Mouse (Mus musculus) urinary bladder, postnatal 36 days (tissue): Measurements from ENCODE around the gene Kif23.

ENCODE experiments used
- DNase-seq, 2 experiments: peaks; one replicate each; pipeline ENCODE4 v3.0.0; 2022; ENCODE audit warnings: low spot score in 2 of 2, mixed read lengths in 1 of 2

Kif23 gene

DNA sequence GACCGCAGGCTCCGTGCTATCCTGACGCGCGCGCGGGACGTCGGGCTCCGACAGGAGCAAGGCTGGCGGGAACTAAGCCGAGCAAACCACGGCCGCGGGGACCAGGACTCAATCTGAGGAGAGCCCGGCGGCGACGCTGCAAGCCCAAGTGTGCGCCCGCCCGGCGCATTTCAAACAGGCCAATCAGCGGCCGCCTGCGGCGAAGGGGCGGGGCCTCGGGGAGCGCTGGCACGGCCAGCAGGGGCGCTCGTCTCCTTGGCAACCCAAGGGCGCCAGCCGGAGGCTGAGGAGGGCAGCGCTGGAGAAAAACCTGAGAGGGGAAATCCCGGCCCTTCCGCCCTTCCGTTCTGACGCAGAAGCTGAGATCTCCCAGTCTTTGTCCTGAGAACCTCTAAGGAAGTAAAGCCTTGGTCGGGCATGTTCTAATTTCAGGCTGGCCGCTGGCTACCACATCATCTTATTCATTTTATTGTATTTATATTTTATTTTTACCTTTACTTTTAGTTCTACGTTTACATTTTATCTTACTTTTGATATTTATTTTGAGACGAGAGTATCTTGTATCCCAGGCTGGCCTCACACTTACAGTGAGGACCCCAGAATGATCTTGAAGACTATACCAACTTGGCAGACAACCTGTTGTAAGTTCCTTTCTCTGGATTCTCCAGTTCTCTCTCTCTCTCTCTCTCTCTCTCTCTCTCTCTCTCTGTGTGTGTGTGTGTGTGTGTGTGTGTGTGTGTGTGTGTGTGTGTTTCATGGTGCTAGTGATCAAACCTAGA lies at the start of gene Kif23:
Kif23 (minus strand) TSS at position 152 of the 779 bp plus-strand sequence.
- DNase-seq = peak; percentile 95 to 96

DNA sequence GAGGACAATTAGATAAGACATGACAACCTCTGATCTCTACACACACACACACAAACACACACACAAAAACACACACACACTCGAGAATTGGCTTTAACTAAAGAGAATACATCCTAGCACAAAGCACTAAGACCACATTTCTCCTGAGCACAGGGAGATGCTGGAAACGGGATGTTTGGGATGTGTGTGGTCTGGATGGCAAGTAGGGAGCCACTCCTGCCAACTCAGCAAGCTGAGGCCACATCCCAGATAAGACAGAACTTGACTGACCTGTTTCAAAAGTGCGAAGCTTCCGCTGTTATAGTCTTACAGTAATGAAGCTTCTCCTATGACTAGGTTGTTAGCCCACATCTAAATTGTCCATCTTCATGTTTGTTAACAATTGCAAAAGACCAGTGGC lies 44.6 kb upstream of the Kif23 start:
- DNase-seq = no peak

DNA sequence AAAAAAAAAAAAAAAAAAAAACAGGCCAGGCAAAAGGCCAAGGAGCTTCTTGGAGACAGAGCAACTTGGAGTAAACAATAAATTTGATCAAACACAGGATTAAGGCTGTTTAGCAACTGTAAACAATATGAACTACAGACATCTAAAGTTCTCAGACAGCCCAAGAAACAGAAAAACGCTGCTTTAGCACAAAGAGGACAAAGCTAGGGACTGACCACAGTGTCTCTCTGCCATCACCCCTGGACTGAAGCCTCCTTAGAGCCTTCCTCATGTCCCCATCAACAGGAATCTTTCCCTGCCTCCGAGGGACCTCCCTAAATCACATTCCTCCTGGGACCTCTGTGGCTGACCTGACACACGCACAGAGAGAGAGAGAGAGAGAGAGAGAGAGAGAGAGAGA lies 44.2 kb upstream of the Kif23 start:
- no peak for DNase-seq

DNA sequence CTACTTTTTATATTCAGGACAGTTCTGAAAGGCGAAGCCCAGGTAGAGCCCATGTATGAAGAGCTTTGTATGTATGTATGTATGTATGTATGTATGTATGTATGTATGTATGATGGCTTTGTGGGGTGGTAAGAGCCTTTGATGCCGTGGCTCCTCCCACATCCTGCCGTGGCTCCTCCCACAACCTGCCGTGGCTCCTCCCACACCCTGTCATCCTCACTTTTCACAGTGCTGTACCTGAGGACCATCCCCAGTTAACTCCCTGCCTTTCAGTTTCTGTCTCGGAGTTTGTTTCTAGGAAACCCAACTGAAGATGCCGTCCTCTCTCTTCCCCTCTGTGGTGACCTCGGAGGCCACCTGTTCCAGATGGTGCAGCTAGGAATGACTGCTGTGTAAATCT lies 39.5 kb upstream of the Kif23 start:
- no peak for DNase-seq

DNA sequence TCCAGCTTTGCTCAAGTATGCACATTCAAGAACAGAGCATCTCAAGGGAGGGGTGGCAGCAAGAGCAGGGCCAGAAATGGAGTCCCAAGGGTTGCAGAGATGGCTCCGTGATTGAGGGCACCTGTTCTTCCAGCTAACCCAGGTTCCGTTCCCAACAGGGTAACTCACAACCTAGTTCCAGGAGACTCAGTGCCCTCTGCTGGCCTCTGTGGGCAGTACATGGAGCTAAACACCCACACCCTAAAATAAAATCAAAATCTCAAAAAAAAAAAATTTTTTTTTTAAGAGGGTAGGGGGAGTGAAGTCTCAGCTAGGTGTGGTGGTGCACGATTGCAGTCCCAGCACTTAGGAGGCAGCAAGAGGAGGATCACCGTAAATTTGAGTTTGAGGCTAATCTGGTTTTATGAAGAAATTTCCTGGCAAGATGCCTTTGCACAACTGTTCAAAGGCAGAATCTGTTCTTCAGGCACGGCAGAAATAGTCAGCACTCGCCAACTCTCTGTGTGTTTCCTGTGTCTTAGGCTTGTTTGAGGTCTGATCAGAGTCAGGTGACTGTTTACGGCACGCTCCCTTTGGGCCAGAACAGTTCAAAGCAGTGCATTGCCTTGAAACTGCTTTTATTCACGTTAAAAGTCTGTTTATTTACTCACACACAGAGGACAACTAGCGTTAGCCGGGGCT lies 38.7 kb upstream of the Kif23 start:
- peak in 1 of 2 experiments; percentile 63 for DNase-seq

DNA sequence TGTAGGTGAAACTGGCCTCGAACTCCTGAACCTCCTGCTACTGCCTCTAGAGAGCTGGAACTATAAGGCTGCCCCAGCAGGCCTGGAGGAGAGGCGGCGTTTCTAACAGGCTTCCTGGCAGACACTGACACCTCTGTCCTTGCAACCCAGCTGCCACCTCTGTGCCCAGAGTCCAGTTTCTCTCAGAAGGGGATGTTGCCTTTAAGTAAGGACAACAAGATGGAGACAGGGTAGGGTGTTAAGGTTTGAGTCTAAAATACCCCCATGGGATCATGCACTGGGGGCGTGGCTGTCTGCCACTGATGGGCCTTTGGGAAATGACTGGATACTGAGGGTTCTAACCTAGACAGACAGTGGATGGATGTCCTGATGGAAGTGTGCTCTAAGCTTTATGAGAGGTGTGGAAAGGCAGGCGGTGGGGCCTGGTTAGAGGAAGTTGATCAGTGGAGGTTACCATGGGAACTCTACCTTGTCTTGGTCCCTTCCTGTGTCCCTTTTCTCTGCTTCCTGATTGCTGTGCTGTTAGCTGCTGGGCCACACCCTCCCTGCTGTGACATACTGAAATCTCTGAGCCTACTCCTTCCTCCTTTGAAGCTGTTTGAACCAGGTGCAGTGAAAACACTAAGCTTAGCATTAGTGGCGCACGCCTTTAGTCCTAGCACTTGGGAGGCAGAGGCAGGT lies 36.5 kb upstream of the Kif23 start:
- no peak for DNase-seq

DNA sequence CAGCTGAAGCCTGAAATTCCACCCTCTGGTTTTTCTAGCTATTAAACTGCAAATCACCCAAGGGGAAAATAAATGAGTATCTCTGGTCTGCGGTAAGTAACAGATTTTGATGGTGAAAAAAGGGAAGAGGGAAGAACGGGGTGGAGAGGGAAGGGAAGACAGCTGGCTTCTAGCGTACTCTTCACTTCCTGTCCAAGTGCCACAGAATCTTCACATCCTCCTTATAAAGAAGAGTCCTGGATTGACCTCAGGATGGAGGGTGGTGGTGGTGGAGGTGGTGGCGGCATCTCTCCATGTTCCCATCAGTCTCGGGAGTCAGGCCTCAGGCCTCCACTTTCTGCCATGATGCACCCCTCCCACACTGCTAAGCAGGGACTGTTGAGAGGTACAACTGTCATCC lies 35.3 kb upstream of the Kif23 start:
- DNase-seq = no peak

DNA sequence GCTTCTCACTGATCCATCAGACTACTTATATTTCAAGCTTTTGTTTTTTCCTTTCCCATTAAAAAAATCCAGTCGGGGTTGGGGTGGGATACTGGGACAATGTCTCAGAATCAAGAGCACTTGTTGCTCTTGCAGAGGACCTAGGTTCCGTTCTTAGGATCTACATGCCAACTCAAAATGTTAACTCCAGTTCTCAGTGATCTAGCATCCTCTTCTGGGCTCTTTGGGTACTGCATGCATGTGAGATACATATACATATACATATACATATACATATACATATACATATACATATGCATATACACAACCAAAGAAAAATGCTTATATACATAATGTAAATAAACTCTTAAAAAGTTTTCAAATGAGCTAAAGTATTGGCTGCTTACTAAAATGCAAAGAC lies 33.4 kb upstream of the Kif23 start:
- DNase-seq = no peak

DNA sequence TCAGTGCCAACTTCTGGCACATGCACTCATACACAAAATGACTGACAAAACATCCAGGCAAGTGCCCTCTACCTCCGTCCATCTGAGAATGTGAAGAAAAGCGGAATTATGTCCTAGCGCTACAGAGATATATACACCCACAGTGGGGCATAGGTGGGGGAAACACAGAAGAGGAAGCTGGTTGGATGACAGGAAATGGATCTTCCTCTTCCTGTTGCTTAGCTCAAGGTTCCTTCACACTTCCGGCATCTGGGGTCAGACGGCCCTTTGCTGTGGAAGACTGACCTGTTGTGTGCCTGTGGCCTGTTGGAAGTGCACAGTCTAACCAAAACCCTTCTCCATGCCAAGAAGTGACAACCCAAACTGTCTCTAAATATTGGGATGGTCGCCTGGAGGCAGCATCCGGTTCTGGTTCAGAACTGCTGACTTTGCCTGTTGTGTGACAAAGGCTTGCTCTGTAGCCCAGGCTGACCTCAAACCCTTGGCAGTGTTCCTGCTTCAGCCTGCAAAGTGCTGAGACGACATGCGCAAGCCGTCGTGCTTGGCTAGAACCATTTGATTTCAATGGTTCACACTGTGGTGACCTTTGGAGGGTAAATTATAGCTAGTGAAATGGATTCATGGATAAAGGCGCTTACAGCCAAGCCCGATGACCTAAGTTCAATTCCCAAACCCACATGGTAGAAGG lies 30.8 kb upstream of the Kif23 start:
- no peak for DNase-seq

DNA sequence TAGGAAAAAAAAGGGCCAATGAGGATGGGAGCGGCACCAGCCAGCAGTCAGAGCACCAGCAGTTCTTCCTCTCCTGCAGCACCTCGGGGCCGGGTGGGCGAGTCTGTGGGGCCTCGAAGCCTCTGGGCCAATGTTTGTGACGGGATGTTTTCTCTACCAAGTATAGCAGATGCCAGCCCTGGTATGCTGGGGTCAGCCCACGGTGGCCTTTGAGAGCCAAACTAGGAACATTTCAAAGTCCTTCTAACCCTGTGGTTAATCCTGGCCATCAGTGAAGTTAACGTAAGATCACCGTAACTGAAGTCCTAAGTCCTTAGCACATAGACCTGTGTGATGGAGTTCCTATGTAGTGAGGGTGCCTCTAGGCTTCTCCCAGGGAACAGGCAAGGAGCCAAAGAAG lies 25.5 kb upstream of the Kif23 start:
- no peak for DNase-seq

DNA sequence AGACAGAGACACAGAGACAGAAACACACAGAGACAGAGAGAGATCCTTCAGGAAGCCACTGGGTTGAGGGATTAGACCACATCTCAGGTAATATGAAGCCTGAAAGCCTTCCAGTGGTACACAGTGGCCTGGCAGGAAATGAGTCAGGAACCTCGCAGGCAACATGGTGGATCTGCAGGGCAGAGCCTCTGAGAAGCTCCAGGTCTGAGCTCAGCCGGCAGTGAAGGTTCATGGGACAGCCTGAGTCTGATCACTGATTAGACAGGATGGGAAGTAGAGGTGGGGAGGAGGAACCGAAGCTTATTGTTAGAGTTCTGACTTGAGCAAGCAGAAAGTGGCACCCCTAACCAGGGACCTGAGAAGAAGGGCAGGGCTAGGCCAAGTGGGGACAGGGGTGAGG lies 24.5 kb upstream of the Kif23 start:
- DNase-seq = no peak

DNA sequence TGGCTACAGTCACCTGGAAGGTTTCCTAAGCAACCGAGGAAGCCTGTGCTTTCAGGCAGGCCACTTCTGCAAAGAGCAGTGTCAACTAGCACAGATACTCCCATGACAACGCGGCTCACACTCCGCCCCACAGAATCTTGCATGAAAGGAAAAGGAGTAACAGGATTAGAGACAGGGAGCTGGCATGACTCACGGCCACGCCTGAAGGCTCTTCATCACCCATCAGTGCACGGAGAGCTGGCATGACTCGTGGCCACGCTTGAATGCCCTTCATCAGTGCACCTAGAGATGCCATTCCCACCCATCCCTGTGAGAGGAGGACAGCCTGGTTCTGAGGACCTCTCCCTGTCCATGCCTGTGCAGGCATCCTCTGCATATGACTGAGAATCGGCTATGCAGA lies 20.8 kb upstream of the Kif23 start:
- DNase-seq = no peak

DNA sequence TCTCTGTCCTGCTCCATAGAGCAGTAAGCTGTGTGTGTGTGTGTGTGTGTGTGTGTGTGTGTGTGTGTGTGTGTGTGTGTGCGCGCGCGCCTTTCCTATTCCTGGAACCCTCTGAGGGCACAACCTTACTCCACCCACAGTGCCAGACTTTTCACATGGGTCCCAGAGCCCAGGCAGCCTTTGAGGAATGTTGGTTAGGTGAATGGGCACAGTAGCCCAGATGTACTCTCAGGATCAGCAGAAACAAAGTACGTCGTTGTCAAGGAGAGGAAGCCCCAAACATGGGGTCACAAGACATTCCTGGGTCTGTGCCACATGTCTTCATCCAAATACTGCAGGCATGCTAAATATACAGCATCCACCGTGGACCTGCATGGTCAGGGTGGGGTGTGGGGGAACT lies 19.4 kb upstream of the Kif23 start:
- DNase-seq = no peak

DNA sequence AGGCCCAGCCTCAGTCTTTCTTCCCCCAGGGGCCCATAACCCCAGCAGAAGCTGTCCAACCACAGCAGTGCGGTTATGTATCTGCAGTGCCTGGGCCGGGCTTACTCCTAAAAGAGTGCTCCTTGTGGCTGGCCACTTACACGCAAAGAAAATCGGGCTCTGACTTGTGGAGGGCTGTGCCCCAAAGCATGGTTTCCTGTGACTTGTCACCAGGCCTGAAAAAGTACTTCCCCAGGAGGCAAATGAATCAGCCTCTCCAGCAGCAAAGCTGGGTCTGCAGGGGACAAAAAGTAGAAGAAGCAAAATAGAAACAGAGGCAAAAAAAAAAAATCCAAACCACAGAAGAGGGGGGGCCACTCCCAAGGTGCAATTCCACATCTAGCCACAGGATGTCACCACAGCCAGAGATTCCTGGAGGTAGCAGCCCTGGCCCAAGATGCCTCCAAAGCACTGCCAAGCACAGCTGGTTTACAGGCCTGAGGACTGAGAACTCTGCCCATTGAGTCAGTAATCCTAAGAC lies 18.9 kb upstream of the Kif23 start:
- DNase-seq = peak; percentile 65 to 72

DNA sequence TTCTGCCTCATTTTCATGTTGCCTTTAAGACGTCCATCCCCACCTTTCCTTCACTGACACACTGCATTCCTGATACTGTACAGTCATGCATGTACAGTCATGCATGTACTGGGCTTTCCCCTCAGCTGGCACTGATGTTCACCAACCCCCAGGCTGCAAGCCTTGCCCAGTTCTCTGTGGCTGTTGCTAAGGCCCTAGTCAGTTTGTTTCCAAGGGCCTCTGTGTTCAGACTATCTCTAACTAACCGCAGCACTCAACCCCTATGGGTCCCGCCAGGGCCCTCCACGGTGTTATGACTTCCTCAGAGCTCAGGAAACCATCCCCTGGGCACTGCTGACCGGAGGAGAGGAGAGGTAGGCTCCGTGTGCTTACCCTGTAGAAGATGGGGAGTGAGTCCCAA lies 16.8 kb upstream of the Kif23 start:
- no peak for DNase-seq

DNA sequence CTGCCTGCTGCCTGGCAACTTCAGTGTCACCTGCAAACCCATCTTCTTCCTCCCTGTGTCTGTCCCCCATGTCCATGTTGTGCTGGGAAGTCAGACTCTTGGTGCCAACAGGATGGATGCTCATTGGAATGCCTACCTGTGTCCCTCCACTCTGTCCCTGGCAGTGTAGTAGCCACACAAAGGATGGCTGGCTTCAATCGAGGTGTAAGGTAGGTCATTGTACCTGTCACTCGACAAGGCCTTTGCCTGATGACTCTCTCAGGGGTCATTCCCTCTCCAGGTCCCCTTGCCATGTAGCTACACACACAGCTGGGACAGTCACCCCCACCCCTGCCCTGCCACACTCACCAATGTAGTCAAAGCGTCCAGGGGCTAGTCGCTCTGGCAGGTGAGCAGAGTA lies 14.6 kb upstream of the Kif23 start:
- DNase-seq = no peak

DNA sequence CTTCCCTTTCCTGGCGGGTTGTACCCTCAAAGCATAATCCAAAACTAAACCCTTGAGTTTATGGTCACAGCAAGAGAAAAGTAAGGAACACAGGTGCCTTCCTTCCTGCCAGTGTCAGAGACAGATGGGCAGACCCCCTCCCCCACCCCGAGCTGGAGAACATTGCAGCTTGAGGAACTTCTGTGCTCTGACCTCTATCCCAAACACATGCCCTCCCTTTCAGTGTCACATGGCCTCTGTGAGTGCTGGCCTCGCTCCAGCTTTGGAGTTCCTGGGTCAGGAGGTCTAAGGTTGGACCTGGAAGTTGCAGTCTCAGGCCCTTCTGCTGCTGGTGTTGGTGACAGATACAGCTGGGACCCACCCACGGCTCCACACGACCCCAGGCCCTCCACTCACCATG lies 14.2 kb upstream of the Kif23 start:
- DNase-seq = peak in 1 of 2 experiments; percentile 76

DNA sequence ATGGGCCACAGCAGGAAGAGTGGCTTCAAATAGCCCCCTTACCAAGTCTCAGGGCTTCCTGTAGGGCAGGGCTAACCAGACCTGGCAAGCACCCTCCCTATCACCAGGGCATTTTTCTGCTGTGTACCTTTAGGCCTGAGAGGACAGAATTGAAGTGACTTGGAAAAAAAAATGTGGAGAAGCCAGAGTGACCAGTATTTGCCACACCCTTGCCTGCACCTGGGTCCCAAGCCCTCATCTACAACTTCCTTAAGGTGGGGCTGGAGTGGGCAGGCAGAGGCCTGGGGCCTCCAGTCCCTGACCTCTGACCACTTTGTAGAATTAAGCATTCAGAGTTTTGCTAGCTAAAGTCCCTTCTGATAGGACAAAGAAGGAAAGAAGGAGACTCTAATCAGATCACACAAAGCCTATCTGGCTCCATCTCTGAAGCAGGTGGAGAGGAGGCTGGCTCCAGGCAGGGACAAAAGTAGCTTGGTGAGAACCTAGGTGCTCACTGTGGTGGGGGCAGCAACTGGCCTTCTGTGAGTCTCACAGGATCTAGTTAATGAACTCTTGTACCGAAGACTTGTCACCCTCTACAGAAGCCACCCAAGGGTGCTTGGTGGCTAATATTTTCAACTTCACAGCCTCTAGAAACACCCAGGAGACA lies 13.5 kb upstream of the Kif23 start:
- DNase-seq = peak; percentile 66 to 67

DNA sequence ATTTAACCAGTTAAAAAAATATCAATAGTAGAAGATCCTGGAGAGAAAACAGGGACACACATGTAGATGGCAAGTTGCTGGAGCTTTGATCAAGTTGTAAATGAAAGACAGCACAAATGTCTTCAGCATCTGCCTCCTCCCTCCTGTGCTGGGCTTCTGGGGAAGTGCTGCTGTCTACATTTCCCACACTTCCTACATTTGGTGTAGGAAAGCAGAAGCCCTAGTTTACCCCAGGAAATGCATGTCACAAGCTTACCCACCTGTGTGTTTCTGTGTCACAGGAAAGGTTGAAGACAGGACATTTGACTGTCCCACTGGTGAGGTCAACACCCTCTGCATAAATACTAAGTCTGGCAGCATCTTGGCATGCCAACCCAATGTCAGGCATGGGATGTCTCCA lies 8.1 kb upstream of the Kif23 start:
- DNase-seq = no peak

DNA sequence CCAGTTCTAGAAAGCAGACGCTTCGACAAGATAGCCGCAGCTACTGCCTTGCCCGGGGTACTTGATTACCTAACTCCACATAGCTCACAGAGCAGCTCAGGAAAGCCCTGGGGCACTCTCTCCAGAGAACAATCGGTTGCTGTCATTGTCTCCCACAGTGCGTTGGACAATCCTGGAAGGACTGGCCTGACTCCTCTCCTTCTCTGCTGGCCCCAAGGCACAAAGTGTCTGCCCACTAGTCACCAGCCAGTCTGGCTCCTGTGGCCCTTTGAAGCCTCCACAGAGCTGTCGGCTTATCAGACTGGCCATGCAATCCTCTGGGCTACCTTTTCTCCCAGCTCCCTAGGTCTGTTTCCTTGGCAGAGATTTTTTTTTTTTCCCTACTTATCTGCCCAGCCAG lies 5.7 kb upstream of the Kif23 start:
- no peak for DNase-seq
